Mouse (Mus musculus): ENCODE data around the gene D130052B06Rik. TPM values are rescaled to one million over a fixed set of nuclear protein-coding genes. Genes with fewer than 3 reads are reported as not detected.

D130052B06Rik gene
- polyA plus RNA-seq, 1 experiment from 2014 or later = 0.13 TPM

- H3K4me1 ChIP-seq = no peaks in the 10 kb centered on the region; the same call in 1 of the 2 replicates
- ATAC-seq (ENCODE audit: insufficient number of reproducible peaks, low FRiP score, low TSS enrichment, low read depth) = no peak
- H3K4me3 ChIP-seq = no peak overlapping the region
- H3K27ac ChIP-seq = no peak overlapping the region
- no peak overlapping the region for H3K9ac ChIP-seq
- no peaks in the 10 kb centered on the region for H3K27me3 ChIP-seq
- H3K9me3 ChIP-seq = no peaks in the 10 kb centered on the region
- 62% methylated on average over 2 of the region's 2 CpGs for WGBS
- H3K4me2 ChIP-seq = no peak overlapping the region
- H3K36me3 ChIP-seq = no peaks in the 10 kb centered on the region
Measured at GRCm38 (mm10) chr11:33603174-33603573, 4.1 kb downstream of the D130052B06Rik start.

GRCm38 (mm10) chr11:33607784-33608183 is 8.7 kb downstream of the D130052B06Rik start:
- no peaks in the 10 kb centered on the region for H3K36me3 ChIP-seq
- H3K4me2 ChIP-seq = no peak overlapping the region
- H3K9me3 ChIP-seq = no peaks in the 10 kb centered on the region
- H3K9ac ChIP-seq = no peak overlapping the region
- WGBS = 8% methylated on average over 3 of the region's 3 CpGs
- no peak overlapping the region for H3K4me3 ChIP-seq
- H3K4me1 ChIP-seq = no peaks in the 10 kb centered on the region; the same call in 1 of the 2 replicates
- no peak overlapping the region for H3K27ac ChIP-seq
- H3K27me3 ChIP-seq = no peaks in the 10 kb centered on the region
- ATAC-seq (ENCODE audit: insufficient number of reproducible peaks, low FRiP score, low TSS enrichment, low read depth) = peak; percentile 36; the same call in 1 of the 2 replicates

- no peak overlapping the region for H3K27ac ChIP-seq
- H3K9me3 ChIP-seq = no peaks in the 10 kb centered on the region
- no peak for ATAC-seq (ENCODE audit: insufficient number of reproducible peaks, low FRiP score, low TSS enrichment, low read depth)
- 5% methylated on average over 15 of the region's 15 CpGs for WGBS
- H3K4me2 ChIP-seq = no peak overlapping the region
- H3K27me3 ChIP-seq = peaks cover 6% of the 10 kb centered on the region; the same call in 1 of the 2 replicates
- no peaks in the 10 kb centered on the region for H3K36me3 ChIP-seq
- H3K4me3 ChIP-seq = no peak overlapping the region
- H3K9ac ChIP-seq = no peak overlapping the region
- no peaks in the 10 kb centered on the region for H3K4me1 ChIP-seq
Measured at GRCm38 (mm10) chr11:33614218-33614617, 15.1 kb downstream of the D130052B06Rik start.

- Histone ChIP-seq H3K27me3 (no peaks in the 10 kb centered on the region), H3K9me3 (no peaks in the 10 kb centered on the region), H3K9ac (no peak overlapping the region), H3K4me2 (no peak overlapping the region), H3K36me3 (no peaks in the 10 kb centered on the region), H3K27ac (no peak overlapping the region), H3K4me1 (no peaks in the 10 kb centered on the region), H3K4me3 (no peak overlapping the region)
- WGBS = 75% methylated on average over 4 of the region's 4 CpGs
- no peak for ATAC-seq (ENCODE audit: insufficient number of reproducible peaks, low FRiP score, low TSS enrichment, low read depth)
Measured at GRCm38 (mm10) chr11:33627136-33627742, 28.1 kb downstream of the D130052B06Rik start.

- WGBS = 92% methylated on average over 2 of the region's 2 CpGs
- no peak for ATAC-seq (ENCODE audit: insufficient number of reproducible peaks, low FRiP score, low TSS enrichment, low read depth)
Measured at GRCm38 (mm10) chr11:33637107-33637506, 38.0 kb downstream of the D130052B06Rik start.

GRCm38 (mm10) chr11:33649358-33649757 is 50.3 kb downstream of the D130052B06Rik start:
- H3K27me3 ChIP-seq = no peaks in the 10 kb centered on the region
- no peak overlapping the region for H3K4me2 ChIP-seq
- H3K9me3 ChIP-seq = no peaks in the 10 kb centered on the region
- no peak for ATAC-seq (ENCODE audit: insufficient number of reproducible peaks, low FRiP score, low TSS enrichment, low read depth)
- H3K4me3 ChIP-seq = no peak overlapping the region
- no peak overlapping the region for H3K27ac ChIP-seq
- no peaks in the 10 kb centered on the region for H3K36me3 ChIP-seq
- 68% methylated on average over 2 of the region's 2 CpGs for WGBS
- H3K9ac ChIP-seq = no peak overlapping the region
- no peaks in the 10 kb centered on the region for H3K4me1 ChIP-seq

More at GRCm38 (mm10) chr11:33637107-33637506, 38.0 kb downstream of the D130052B06Rik start:
- Histone ChIP-seq H3K4me2 (no peak overlapping the region), H3K36me3 (no peaks in the 10 kb centered on the region), H3K27ac (no peak overlapping the region), H3K27me3 (no peaks in the 10 kb centered on the region), H3K9me3 (no peaks in the 10 kb centered on the region), H3K4me3 (no peak overlapping the region), H3K9ac (no peak overlapping the region), H3K4me1 (no peaks in the 10 kb centered on the region)

GRCm38 (mm10) chr11:33654485-33654884 is 55.4 kb downstream of the D130052B06Rik start:
- H3K4me2 ChIP-seq = no peak overlapping the region
- no peaks in the 10 kb centered on the region for H3K4me1 ChIP-seq
- ATAC-seq (ENCODE audit: insufficient number of reproducible peaks, low FRiP score, low TSS enrichment, low read depth) = no peak
- H3K4me3 ChIP-seq = no peak overlapping the region
- H3K9ac ChIP-seq = no peak overlapping the region
- no peak overlapping the region for H3K27ac ChIP-seq
- no peaks in the 10 kb centered on the region for H3K27me3 ChIP-seq
- no peaks in the 10 kb centered on the region for H3K9me3 ChIP-seq
- no peaks in the 10 kb centered on the region for H3K36me3 ChIP-seq
- WGBS = 68% methylated on average over 2 of the region's 2 CpGs

- Histone ChIP-seq H3K36me3 (no peaks in the 10 kb centered on the region), H3K4me2 (no peak overlapping the region), H3K9ac (no peak overlapping the region), H3K27ac (no peak overlapping the region), H3K4me1 (no peaks in the 10 kb centered on the region), H3K4me3 (no peak overlapping the region), H3K9me3 (no peaks in the 10 kb centered on the region), H3K27me3 (no peaks in the 10 kb centered on the region)
- ATAC-seq (ENCODE audit: insufficient number of reproducible peaks, low FRiP score, low TSS enrichment, low read depth) = no peak
- 66% methylated on average over 3 of the region's 3 CpGs for WGBS
Measured at GRCm38 (mm10) chr11:33655221-33655620, 56.1 kb downstream of the D130052B06Rik start.

- 67% methylated on average over 7 of the region's 7 CpGs for WGBS
- H3K27ac ChIP-seq = no peak overlapping the region
Measured at GRCm38 (mm10) chr11:33655861-33656593, 56.9 kb downstream of the D130052B06Rik start.

GRCm38 (mm10) chr11:33660016-33660913 is 61.2 kb downstream of the D130052B06Rik start:
- Histone ChIP-seq H3K27ac (no peak overlapping the region), H3K9me3 (no peaks in the 10 kb centered on the region), H3K36me3 (no peaks in the 10 kb centered on the region), H3K4me3 (no peak overlapping the region), H3K4me2 (no peak overlapping the region), H3K27me3 (no peaks in the 10 kb centered on the region), H3K4me1 (no peaks in the 10 kb centered on the region), H3K9ac (no peak overlapping the region)
- 55% methylated on average over 13 of the region's 13 CpGs for WGBS
- ATAC-seq (ENCODE audit: insufficient number of reproducible peaks, low FRiP score, low TSS enrichment, low read depth) = no peak

More at GRCm38 (mm10) chr11:33655861-33656593, 56.9 kb downstream of the D130052B06Rik start:
- no peak overlapping the region for H3K9ac ChIP-seq
- no peaks in the 10 kb centered on the region for H3K4me1 ChIP-seq
- ATAC-seq (ENCODE audit: insufficient number of reproducible peaks, low FRiP score, low TSS enrichment, low read depth) = no peak
- no peaks in the 10 kb centered on the region for H3K9me3 ChIP-seq
- no peaks in the 10 kb centered on the region for H3K27me3 ChIP-seq
- no peaks in the 10 kb centered on the region for H3K36me3 ChIP-seq
- no peak overlapping the region for H3K4me3 ChIP-seq
- H3K4me2 ChIP-seq = no peak overlapping the region

GRCm38 (mm10) chr11:33663599-33663998 is 64.5 kb downstream of the D130052B06Rik start:
- no peak for ATAC-seq (ENCODE audit: insufficient number of reproducible peaks, low FRiP score, low TSS enrichment, low read depth)

More at GRCm38 (mm10) chr11:33663599-33663998, 64.5 kb downstream of the D130052B06Rik start:
- Histone ChIP-seq H3K9ac (no peak overlapping the region), H3K4me3 (no peak overlapping the region), H3K36me3 (no peaks in the 10 kb centered on the region), H3K4me2 (no peak overlapping the region), H3K4me1 (no peaks in the 10 kb centered on the region), H3K27ac (no peak overlapping the region), H3K9me3 (no peaks in the 10 kb centered on the region), H3K27me3 (no peaks in the 10 kb centered on the region)
- 64% methylated on average over 2 of the region's 2 CpGs for WGBS

Data from limb, embryonic 15.5 days (tissue).